Mouse (Mus musculus) activated CD4-positive, CD25-positive, alpha-beta regulatory T cell (primary cell): ENCODE measurements around the gene Cracr2a. TPM values are rescaled to one million over a fixed set of nuclear protein-coding genes. Genes with fewer than 3 reads are reported as not detected.

Source experiments
- polyA plus RNA-seq, 2 experiments: library from polyadenylated mRNA; unstranded; fragments of 100-300 nt; shearing (Covaris generic); gene quantifications; one replicate each; pipeline ENCODE4 v1.2.1; 2017

Cracr2a gene
- polyA plus RNA-seq = 10 to 100 TPM; 11.7 to 20.9 TPM

DNA sequence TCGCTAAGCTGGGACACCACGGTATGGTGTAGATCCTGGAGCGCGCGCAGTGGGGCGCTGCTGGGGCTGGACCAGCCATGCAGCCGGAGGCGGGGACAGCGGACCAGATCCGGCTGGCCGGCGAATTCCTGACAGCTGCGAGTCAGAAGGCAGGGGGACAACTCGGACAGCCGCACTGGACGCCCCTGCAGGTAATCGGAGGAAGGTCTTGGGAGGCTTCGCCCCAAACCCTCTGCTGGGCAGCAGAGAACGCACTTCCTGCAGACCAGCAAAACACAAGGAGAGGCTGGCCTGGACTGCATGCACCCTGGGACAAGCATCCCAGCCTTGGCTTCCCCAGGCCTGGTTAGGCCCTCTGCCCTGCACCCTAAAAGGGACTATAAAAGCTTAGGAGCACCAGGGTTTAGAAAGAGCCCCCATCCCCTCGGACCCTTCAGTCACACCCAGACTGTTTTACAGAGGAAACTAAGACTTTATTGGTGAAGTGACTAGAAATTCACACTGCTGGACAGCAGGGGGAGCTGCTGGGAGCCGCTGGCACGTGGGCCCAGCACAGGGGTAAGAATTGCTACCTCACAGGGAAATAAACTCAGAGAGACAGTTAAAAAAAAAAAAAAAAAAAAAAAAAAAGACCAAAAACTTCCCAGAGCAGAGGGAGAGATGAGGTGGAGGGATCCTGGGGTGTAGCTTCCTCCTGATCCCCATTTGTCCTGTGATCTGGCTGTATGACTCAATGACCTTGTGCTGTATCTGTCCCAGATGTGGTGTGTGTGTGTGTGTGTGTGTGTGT, at the start of gene Cracr2a:
Cracr2a (plus strand) TSS at position 108 of the 790 bp plus-strand sequence.

Other genes with a start within 250 kb of the Cracr2a start
- gene Parp11, start 114.5 kb upstream of the Cracr2a start, polyA plus RNA-seq = 10 to 100 TPM; 52.6 to 66.8 TPM
- not detected for gene Prmt8, start 208.1 kb downstream of the Cracr2a start, polyA plus RNA-seq